In the genomic region with DNA sequence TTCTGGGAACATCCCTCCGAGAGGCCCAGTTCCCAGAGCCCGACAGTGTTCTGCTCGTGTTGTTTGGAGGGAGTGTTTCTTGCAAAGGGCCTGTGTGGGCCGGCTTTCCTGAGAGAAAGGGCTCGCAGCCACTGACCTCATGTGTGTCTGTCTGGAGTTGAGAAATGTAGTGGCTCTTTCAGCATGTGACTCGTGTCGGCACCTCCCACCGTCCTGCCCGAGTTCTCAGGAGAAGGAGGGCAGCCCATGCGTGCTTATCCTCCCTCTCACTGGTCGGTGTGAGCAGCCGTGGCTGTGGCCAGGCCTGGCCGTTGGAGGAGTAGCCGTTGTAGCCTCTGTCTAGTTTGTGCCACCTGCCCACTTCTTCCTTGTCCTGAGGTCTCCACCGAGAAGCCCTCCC, we compare ENCODE assay signal across 16 mouse cellular contexts. TPM values are rescaled to one million over a fixed set of nuclear protein-coding genes. Genes with fewer than 3 reads are reported as not detected.
DNase-seq lines count a peak whose midpoint lies in the region; ATAC-seq and TF ChIP-seq lines count a peak whose summit lies in the region.
"Had no signal": no experiment of that assay in that cellular context is flagged by ENCODE, and none has a peak within 500 bp of the region (broad histone marks: within the 10 kb centered on the region; RNA-seq: fewer than 3 reads in every experiment).

No protein-coding gene starts in this region.

- H3K4me2 ChIP-seq in kidney, embryonic 15.5 days = no peak overlapping the region
- no peak overlapping the region for H3K4me2 ChIP-seq in heart, embryonic 13.5 days
- H3K4me2 ChIP-seq: limb, embryonic 15.5 days had no signal

- WGBS in kidney, embryonic 15.5 days = 43% methylated on average over 15 of the region's 15 CpGs
- 46% methylated on average over 15 of the region's 15 CpGs for WGBS in kidney, adult 2 months
- WGBS in heart, embryonic 13.5 days = 39% methylated on average over 15 of the region's 15 CpGs

- intact Hi-C loops in left cerebral cortex, postnatal 14 days (cut with DNase I) = no loop called here

- no peak for TF ChIP-seq CTCF in kidney, adult 2 months (conservative IDR thresholded peaks at IDR 0.05; ENCODE audit: insufficient read depth, insufficient read length, low read depth, low read length)

- H3K4me3 ChIP-seq in kidney, embryonic 15.5 days (replicated peaks) = no peak overlapping the region
- H3K4me3 ChIP-seq in kidney, adult 2 months (ENCODE audit: insufficient read depth, low read depth, low read length) = no peak overlapping the region
- H3K4me3 ChIP-seq in heart, embryonic 13.5 days = no peak overlapping the region
- H3K4me3 ChIP-seq: limb, embryonic 15.5 days had no signal

- H3K4me1 ChIP-seq in kidney, embryonic 15.5 days = 0 out of 2 replicates have a peak, but pooled peaks cover 9% of the 10 kb centered on the region
- H3K4me1 ChIP-seq in kidney, adult 2 months (ENCODE audit: control insufficient read depth, insufficient read depth, low read length) = no peaks in the 10 kb centered on the region
- peaks cover 13% of the 10 kb centered on the region for H3K4me1 ChIP-seq in heart, embryonic 13.5 days
- H3K4me1 ChIP-seq: limb, embryonic 15.5 days had no signal

- no peak overlapping the region for H3K27ac ChIP-seq in kidney, embryonic 15.5 days
- H3K27ac ChIP-seq in kidney, adult 2 months (ENCODE audit: insufficient read depth, low read depth, low read length) = no peak overlapping the region
- no peak overlapping the region for H3K27ac ChIP-seq in heart, embryonic 13.5 days (replicated peaks)
- H3K27ac ChIP-seq: hindbrain, postnatal 0 days; limb, embryonic 15.5 days had no signal

- no peak overlapping the region for H3K9ac ChIP-seq in kidney, embryonic 15.5 days
- H3K9ac ChIP-seq in heart, embryonic 13.5 days = 0 out of 2 replicates have a peak overlapping the region, but pooled peaks have one; percentile 8
- H3K9ac ChIP-seq: forebrain, postnatal 0 days; limb, embryonic 15.5 days had no signal

- ATAC-seq in kidney, embryonic 15.5 days (replicated peaks; ENCODE audit: low FRiP score) = peak; percentile 67
- no peak for ATAC-seq in heart, embryonic 13.5 days (ENCODE audit: extremely low read depth, insufficient number of reproducible peaks, low FRiP score, low TSS enrichment)
- ATAC-seq: forebrain, postnatal 0 days; hindbrain, postnatal 0 days had no signal

- no peaks in the 10 kb centered on the region for H3K27me3 ChIP-seq in kidney, embryonic 15.5 days
- no peaks in the 10 kb centered on the region for H3K27me3 ChIP-seq in kidney, adult 2 months (replicated peaks; ENCODE audit: control insufficient read depth, insufficient read depth, low read length)
- H3K27me3 ChIP-seq in heart, embryonic 13.5 days (replicated peaks) = no peaks in the 10 kb centered on the region
- H3K27me3 ChIP-seq: limb, embryonic 15.5 days had no signal

- no peak for DNase-seq in kidney, adult 2 months
- peak; percentile 43 for DNase-seq in lung, postnatal 36 days
- DNase-seq in lung, postnatal 14 days = no peak
- DNase-seq in heart, adult 8-10 months (ENCODE audit: low spot score) = peak; percentile 20
- DNase-seq in left cerebral cortex, postnatal 14 days (ENCODE audit: low spot score in 2 of 2) = no peak
- DNase-seq in thymus, postnatal 10 days (ENCODE audit: low spot score in 2 of 2) = no peak
- DNase-seq: cerebellum, adult 8-10 months; forebrain, postnatal 0 days; kidney, adult 11 months; retina, postnatal 1 day; right cerebral cortex, postnatal 4 days; thymus, postnatal 4 days had no signal

- peaks cover 63% of the 10 kb centered on the region for H3K36me3 ChIP-seq in kidney, embryonic 15.5 days
- H3K36me3 ChIP-seq in kidney, adult 2 months (ENCODE audit: control insufficient read depth, insufficient read depth, low read length) = no peaks in the 10 kb centered on the region; the same call in 1 of the 2 replicates
- peaks cover 55% of the 10 kb centered on the region for H3K36me3 ChIP-seq in heart, embryonic 13.5 days

- no peak for TF ChIP-seq POLR2A in kidney, adult 2 months (IDR thresholded peaks at IDR 0.05; ENCODE audit: low read depth, low read length)

- no peaks in the 10 kb centered on the region for H3K9me3 ChIP-seq in kidney, embryonic 15.5 days (replicated peaks)
- no peaks in the 10 kb centered on the region for H3K9me3 ChIP-seq in heart, embryonic 13.5 days
- H3K9me3 ChIP-seq: limb, embryonic 15.5 days had no signal

RNA-seq across cellular contexts. Expression of a gene that starts 17.6 kb away (rescaled TPM):
- polyA plus RNA-seq in kidney, embryonic 15.5 days (2015; fragmentation: Nextera tagmentation; extraction: Ambion mirVana) = 18.9 and 22.7 TPM in 2 replicates
- 15.1 and 16.6 TPM in 2 replicates for polyA plus RNA-seq in kidney, adult 2 months (2012; rRNA removed)
- total RNA-seq in heart, adult 8-10 months (2022) = 10 to 100 TPM; 55.6 to 85.0 (median 65.1) TPM
- polyA plus RNA-seq in heart, embryonic 13.5 days (2015; fragmentation: Nextera tagmentation; extraction: Ambion mirVana) = 6.9 and 7.1 TPM in 2 replicates
- 100 to 1,000 TPM; 249 to 271 TPM for total RNA-seq in left cerebral cortex, postnatal 14 days (2021)

Comparison
In these comparisons a context has a peak if more than half of its experiments do, and no peak if none do; other contexts are left out.
1. DNase-seq: peak in lung, postnatal 36 days (single experiment) and heart, adult 8-10 months (single experiment); none in kidney, adult 2 months (single experiment), lung, postnatal 14 days (single experiment), left cerebral cortex, postnatal 14 days (0 of 2) and thymus, postnatal 10 days (0 of 2).